Mouse (Mus musculus): ENCODE results near the gene Ahsg.

DNA sequence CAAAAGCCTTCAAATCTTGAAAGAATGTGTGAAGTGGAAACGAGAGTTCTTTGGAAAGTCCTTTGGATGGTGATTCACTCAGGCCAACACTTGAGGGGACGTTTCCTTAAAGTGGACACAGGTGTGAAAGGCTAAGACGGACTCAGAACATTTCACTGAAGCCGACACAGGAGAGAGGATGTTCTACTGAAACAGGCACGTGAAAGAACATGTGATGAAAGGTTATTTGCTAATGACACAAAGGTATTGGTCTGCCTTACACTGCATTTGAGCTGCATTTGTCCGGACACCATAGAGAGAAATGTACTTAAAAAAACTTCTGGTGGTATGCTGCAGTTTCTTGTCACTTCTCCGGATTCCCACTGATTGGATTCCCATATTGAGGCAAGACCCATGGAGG, 12.4 kb upstream of the Ahsg start:
- TF ChIP-seq CTCF (conservative IDR thresholded peaks at IDR 0.05; ENCODE audit: insufficient read depth, insufficient read length, low read depth, low read length) (no peak), POLR2A (IDR thresholded peaks at IDR 0.05; ENCODE audit: low read depth, low read length) (no peak)

All from kidney, adult 2 months (tissue).